Mouse (Mus musculus): ENCODE results near the gene Phf20.

Gene Phf20

GRCm38 (mm10) chr2:156311441-156311840, 115.2 kb downstream of the Phf20 start:
- DNase-seq (ENCODE audit: extremely low read depth, insufficient read length, low spot score): no peak

- no peak for DNase-seq (ENCODE audit: extremely low read depth, insufficient read length, low spot score)
Observed at GRCm38 (mm10) chr2:156311841-156312291, 115.6 kb downstream of the Phf20 start.

GRCm38 (mm10) chr2:156312297-156312897, 116.1 kb downstream of the Phf20 start, which contains the start of the genes Cnbd2 and Scand1:
Gene Cnbd2 (plus strand): TSS chr2:156312299.
Gene Scand1 (minus strand): TSS chr2:156312704.
- peak; percentile 28 for DNase-seq (ENCODE audit: extremely low read depth, insufficient read length, low spot score)

- DNase-seq (ENCODE audit: extremely low read depth, insufficient read length, low spot score): no peak
Observed at GRCm38 (mm10) chr2:156313153-156313552, 116.9 kb downstream of the Phf20 start.

- DNase-seq (ENCODE audit: extremely low read depth, insufficient read length, low spot score): no peak
Observed at GRCm38 (mm10) chr2:156314811-156315210, 118.5 kb downstream of the Phf20 start.

- no peak for DNase-seq (ENCODE audit: extremely low read depth, insufficient read length, low spot score)
Observed at GRCm38 (mm10) chr2:156318491-156318890, 122.2 kb downstream of the Phf20 start.

GRCm38 (mm10) chr2:156321538-156321937, 125.3 kb downstream of the Phf20 start:
- DNase-seq (ENCODE audit: extremely low read depth, insufficient read length, low spot score): no peak

GRCm38 (mm10) chr2:156324116-156324588, 127.9 kb downstream of the Phf20 start:
- DNase-seq (ENCODE audit: extremely low read depth, insufficient read length, low spot score): no peak

GRCm38 (mm10) chr2:156324681-156325080, 128.4 kb downstream of the Phf20 start:
- DNase-seq (ENCODE audit: extremely low read depth, insufficient read length, low spot score): peak; percentile 43

- no peak for DNase-seq (ENCODE audit: extremely low read depth, insufficient read length, low spot score)
Observed at GRCm38 (mm10) chr2:156330681-156331080, 134.4 kb downstream of the Phf20 start.

GRCm38 (mm10) chr2:156331446-156331965, 135.2 kb downstream of the Phf20 start:
- DNase-seq (ENCODE audit: extremely low read depth, insufficient read length, low spot score): no peak

- DNase-seq (ENCODE audit: extremely low read depth, insufficient read length, low spot score): no peak
Observed at GRCm38 (mm10) chr2:156340078-156340477, 143.8 kb downstream of the Phf20 start.

GRCm38 (mm10) chr2:156344775-156345532, 148.7 kb downstream of the Phf20 start:
- peak; percentile 47 for DNase-seq (ENCODE audit: extremely low read depth, insufficient read length, low spot score)

- DNase-seq (ENCODE audit: extremely low read depth, insufficient read length, low spot score): no peak
Observed at GRCm38 (mm10) chr2:156348812-156349211, 152.5 kb downstream of the Phf20 start.

- DNase-seq (ENCODE audit: extremely low read depth, insufficient read length, low spot score): no peak
Observed at GRCm38 (mm10) chr2:156349286-156349848, 153.1 kb downstream of the Phf20 start.

- DNase-seq (ENCODE audit: extremely low read depth, insufficient read length, low spot score): no peak
Observed at GRCm38 (mm10) chr2:156351243-156351642, 155.0 kb downstream of the Phf20 start.

- DNase-seq (ENCODE audit: extremely low read depth, insufficient read length, low spot score): no peak
Observed at GRCm38 (mm10) chr2:156352413-156353165, 156.3 kb downstream of the Phf20 start.

GRCm38 (mm10) chr2:156353265-156353692, 157.0 kb downstream of the Phf20 start:
- peak; percentile 22 for DNase-seq (ENCODE audit: extremely low read depth, insufficient read length, low spot score)

GRCm38 (mm10) chr2:156356031-156356430, 159.8 kb downstream of the Phf20 start:
- no peak for DNase-seq (ENCODE audit: extremely low read depth, insufficient read length, low spot score)
